Mouse (Mus musculus): Measurements from ENCODE around the gene Zfp180. TPM values are rescaled to one million over a fixed set of nuclear protein-coding genes. Genes with fewer than 3 reads are reported as not detected.

Zfp180 gene
- polyA plus RNA-seq, 1 experiment = 7.4 TPM

- Histone ChIP-seq H3K36me3 (ENCODE audit: control insufficient read depth, insufficient read depth, low read length) (peaks cover 7% of the 10 kb centered on the region; the same call in 1 of the 2 replicates), H3K4me1 (ENCODE audit: control insufficient read depth, insufficient read depth, insufficient read length, low read length) (peaks cover 8% of the 10 kb centered on the region; the same call in 1 of the 2 replicates), H3K27ac (ENCODE audit: insufficient read depth, low read depth, low read length) (no peak overlapping the region), H3K27me3 (ENCODE audit: control insufficient read depth, insufficient read depth, low read length) (no peaks in the 10 kb centered on the region), H3K4me3 (ENCODE audit: low read depth, low read length) (peak overlapping the region; percentile 91)
- WGBS = 18% methylated on average over 6 of the region's 6 CpGs
- TF ChIP-seq CTCF (IDR thresholded peaks at IDR 0.05; ENCODE audit: extremely low read depth, insufficient read length, insufficient replicate concordance, low read depth, low read length) (no peak), POLR2A (IDR thresholded peaks at IDR 0.05; ENCODE audit: low read depth, low read length) (no peak)
Observed at GRCm38 (mm10) chr7:24133425-24133995, 51.8 kb downstream of the Zfp180 start.

GRCm38 (mm10) chr7:24133996-24134828, 52.5 kb downstream of the Zfp180 start, which contains the start of gene Zfp235:
TSS of gene Zfp235 (plus strand) at chr7:24134169.
- WGBS = 3% methylated on average over 32 of the region's 32 CpGs
- Histone ChIP-seq H3K36me3 (ENCODE audit: control insufficient read depth, insufficient read depth, low read length) (peaks cover 7% of the 10 kb centered on the region; the same call in 1 of the 2 replicates), H3K4me1 (ENCODE audit: control insufficient read depth, insufficient read depth, insufficient read length, low read length) (peaks cover 8% of the 10 kb centered on the region; the same call in 1 of the 2 replicates), H3K27ac (ENCODE audit: insufficient read depth, low read depth, low read length) (no peak within 1 kb of the TSS), H3K27me3 (ENCODE audit: control insufficient read depth, insufficient read depth, low read length) (no peaks in the 10 kb centered on the region), H3K4me3 (ENCODE audit: low read depth, low read length) (peak within 1 kb of the TSS; percentile 91)
- TF ChIP-seq CTCF (IDR thresholded peaks at IDR 0.05; ENCODE audit: extremely low read depth, insufficient read length, insufficient replicate concordance, low read depth, low read length) = no peak
- TF ChIP-seq POLR2A (IDR thresholded peaks at IDR 0.05; ENCODE audit: low read depth, low read length) = no peak

GRCm38 (mm10) chr7:24142566-24142965, 60.8 kb downstream of the Zfp180 start:
- Histone ChIP-seq H3K36me3 (ENCODE audit: control insufficient read depth, insufficient read depth, low read length) (peaks cover 14% of the 10 kb centered on the region; the same call in 1 of the 2 replicates), H3K27me3 (ENCODE audit: control insufficient read depth, insufficient read depth, low read length) (no peaks in the 10 kb centered on the region), H3K4me3 (ENCODE audit: low read depth, low read length) (no peak overlapping the region), H3K4me1 (ENCODE audit: control insufficient read depth, insufficient read depth, insufficient read length, low read length) (peaks cover 2% of the 10 kb centered on the region; the same call in 1 of the 2 replicates), H3K27ac (ENCODE audit: insufficient read depth, low read depth, low read length) (no peak overlapping the region)
- 86% methylated on average over 6 of the region's 6 CpGs for WGBS
- TF ChIP-seq POLR2A (IDR thresholded peaks at IDR 0.05; ENCODE audit: low read depth, low read length) = no peak
- TF ChIP-seq CTCF (IDR thresholded peaks at IDR 0.05; ENCODE audit: extremely low read depth, insufficient read length, insufficient replicate concordance, low read depth, low read length) = no peak

- no peak overlapping the region for H3K4me3 ChIP-seq (ENCODE audit: low read depth, low read length)
- WGBS = 16% methylated on average over 1 of the region's 1 CpGs
- no peaks in the 10 kb centered on the region for H3K36me3 ChIP-seq (ENCODE audit: control insufficient read depth, insufficient read depth, low read length)
- H3K4me1 ChIP-seq (ENCODE audit: control insufficient read depth, insufficient read depth, insufficient read length, low read length) = no peaks in the 10 kb centered on the region
- TF ChIP-seq CTCF (IDR thresholded peaks at IDR 0.05; ENCODE audit: extremely low read depth, insufficient read length, insufficient replicate concordance, low read depth, low read length) (peak; percentile 34; the same call in 1 of the 2 replicates), POLR2A (IDR thresholded peaks at IDR 0.05; ENCODE audit: low read depth, low read length) (no peak)
- H3K27ac ChIP-seq (ENCODE audit: insufficient read depth, low read depth, low read length) = no peak overlapping the region
- H3K27me3 ChIP-seq (ENCODE audit: control insufficient read depth, insufficient read depth, low read length) = no peaks in the 10 kb centered on the region
Observed at GRCm38 (mm10) chr7:24153272-24153671, 71.5 kb downstream of the Zfp180 start.

Other genes starting within 250 kb of the Zfp180 start
- gene Vmn1r176, start 244.6 kb upstream of the Zfp180 start, polyA plus RNA-seq (2012; rRNA removed) = not detected in 2 replicates
- not detected in 2 replicates for gene Vmn1r177, start 215.5 kb upstream of the Zfp180 start, polyA plus RNA-seq (2012; rRNA removed)
- not detected in 2 replicates for gene Vmn1r178, start 189.9 kb upstream of the Zfp180 start, polyA plus RNA-seq (2012; rRNA removed)
- not detected in 2 replicates for gene Vmn1r179, start 154.9 kb upstream of the Zfp180 start, polyA plus RNA-seq (2012; rRNA removed)
- not detected in 2 replicates for gene Vmn1r180, start 131.3 kb upstream of the Zfp180 start, polyA plus RNA-seq (2012; rRNA removed)
- gene Vmn1r181, start 107.3 kb upstream of the Zfp180 start, polyA plus RNA-seq (2012; rRNA removed) = not detected in 2 replicates
- not detected in 2 replicates for gene V1rd19, start 80.2 kb upstream of the Zfp180 start, polyA plus RNA-seq (2012; rRNA removed)
- gene Vmn1r183, start 28.7 kb upstream of the Zfp180 start, polyA plus RNA-seq (2012; rRNA removed) = not detected in 2 replicates
- 0.36 and 0.60 TPM in 2 replicates for gene Zfp112, start 30.4 kb downstream of the Zfp180 start, polyA plus RNA-seq (2012; rRNA removed)
- gene Zfp235, start 52.2 kb downstream of the Zfp180 start, polyA plus RNA-seq (2012; rRNA removed) = 3.2 and 3.3 TPM in 2 replicates
- gene Zfp114, start 93.1 kb downstream of the Zfp180 start, polyA plus RNA-seq (2012; rRNA removed) = 0.03 and 0.08 TPM in 2 replicates
- gene Zfp111, start 129.5 kb downstream of the Zfp180 start, polyA plus RNA-seq (2012; rRNA removed) = 0.28 and 0.70 TPM in 2 replicates
- 0.33 and 0.56 TPM in 2 replicates for gene Zfp109, start 155.6 kb downstream of the Zfp180 start, polyA plus RNA-seq (2012; rRNA removed)
- 0.13 and 0.18 TPM in 2 replicates for gene Zfp108, start 172.9 kb downstream of the Zfp180 start, polyA plus RNA-seq (2012; rRNA removed)
- gene Zfp93, start 188.5 kb downstream of the Zfp180 start, polyA plus RNA-seq (2012; rRNA removed) = 0.37 and 0.55 TPM in 2 replicates
- 1.1 and 1.5 TPM in 2 replicates for gene Zfp61, start 219.3 kb downstream of the Zfp180 start, polyA plus RNA-seq (2012; rRNA removed)
- 0.84 and 1.5 TPM in 2 replicates for gene Zfp94, start 234.7 kb downstream of the Zfp180 start, polyA plus RNA-seq (2012; rRNA removed)

All from small intestine, adult 2 months (tissue).